Comparison of ENCODE assay signal across 10 mouse cellular contexts in genomic region chr16:84832736-84833135, GRCm38 (mm10). TPM values are rescaled to one million over a fixed set of nuclear protein-coding genes. Genes with fewer than 3 reads are reported as not detected.
DNase-seq lines count a peak whose midpoint lies in the region; ATAC-seq and TF ChIP-seq lines count a peak whose summit lies in the region.
"Had no signal": no experiment of that assay in that cellular context is flagged by ENCODE, and none has a peak within 500 bp of the region (broad histone marks: within the 10 kb centered on the region; RNA-seq: fewer than 3 reads in every experiment).

No protein-coding gene starts in this region.

- peaks cover 0 to 12% of the 10 kb centered on the region in 2 experiments; a peak in 3 of 4 replicates for H3K4me1 ChIP-seq in liver, embryonic 14.5 days (replicated peaks; ENCODE audit: control insufficient read depth in 2 of 2, insufficient read depth in 2 of 2, low read length in 1 of 2)

- no peaks in the 10 kb centered on the region for H3K27me3 ChIP-seq in liver, embryonic 14.5 days (ENCODE audit: control insufficient read depth, insufficient read depth, low read length)

- ATAC-seq in liver, embryonic 14.5 days (ENCODE audit: insufficient read depth) = no peak

- TF ChIP-seq EP300 in liver, embryonic 14.5 days (IDR thresholded peaks at IDR 0.05; ENCODE audit: low read depth) = no peak

- H3K9me3 ChIP-seq in liver, embryonic 14.5 days (ENCODE audit: control insufficient read depth, low read length) = no peaks in the 10 kb centered on the region
- H3K9me3 ChIP-seq: forebrain, embryonic 10.5 days had no signal

- no peak overlapping the region for H3K27ac ChIP-seq in liver, embryonic 14.5 days
- H3K27ac ChIP-seq: forebrain, embryonic 10.5 days; hindbrain, embryonic 14.5 days had no signal

- no peak overlapping the region for H3K4me3 ChIP-seq in liver, embryonic 14.5 days (ENCODE audit: insufficient read depth in 1 of 2, low read depth in 2 of 2, low read length in 2 of 2)

- H3K4me2 ChIP-seq in liver, embryonic 14.5 days (ENCODE audit: low read depth) = peak overlapping the region; percentile 71; the same call in 1 of the 2 replicates

- H3K9ac ChIP-seq in liver, embryonic 14.5 days (replicated peaks) = no peak overlapping the region
- H3K9ac ChIP-seq: hindbrain, embryonic 14.5 days; lung, embryonic 14.5 days had no signal

- WGBS in liver, embryonic 14.5 days (ENCODE audit: insufficient replicate concordance) = 80% methylated on average over 5 of the region's 5 CpGs

- peak; percentile 30 to 57 for DNase-seq in heart, adult 18-20 months
- no peak for DNase-seq in heart, adult 9 months (ENCODE audit: low spot score in 2 of 2)
- DNase-seq in layer of hippocampus, postnatal 14 days (ENCODE audit: low spot score in 2 of 2) = peak; percentile 46 to 84
- no peak for DNase-seq in layer of hippocampus, adult 11-12 months (ENCODE audit: low spot score)
- DNase-seq in cerebellum, adult 11-12 months = peak; percentile 86
- DNase-seq in liver, embryonic 14.5 days (ENCODE audit: low read depth in 3 of 3, low spot score in 3 of 3) = no peak
- no peak for DNase-seq in frontal cortex, postnatal 25 days (ENCODE audit: low spot score in 2 of 2)
- DNase-seq: lung, embryonic 14.5 days had no signal

- no peak for TF ChIP-seq CTCF in liver, embryonic 14.5 days (IDR thresholded peaks at IDR 0.05; ENCODE audit: low read depth)

- peaks cover 30% of the 10 kb centered on the region for H3K36me3 ChIP-seq in liver, embryonic 14.5 days (replicated peaks; ENCODE audit: control insufficient read depth, insufficient read depth, low read depth)

RNA-seq across cellular contexts. Expression of gene Gabpa, which starts 2.0 kb away (rescaled TPM):
- 10 to 100 TPM; 43.4 to 44.6 TPM for total RNA-seq in heart, adult 18-20 months (2021)
- total RNA-seq in layer of hippocampus, postnatal 14 days (2021) = 10 to 100 TPM; 23.7 to 25.6 TPM
- 7.1 and 11.2 TPM in 2 replicates for polyA plus RNA-seq in liver, embryonic 14.5 days (2012; rRNA removed)
- 15.5 and 18.2 TPM in 2 replicates for polyA plus RNA-seq in liver, embryonic 14.5 days (2014; fragmentation: Nextera tagmentation; extraction: Ambion mirVana)

RNA-seq across cellular contexts. Expression of gene Atp5j, which starts 2.7 kb away (rescaled TPM):
- 1,000 to 10,000 TPM; 1,761 to 1,766 TPM for total RNA-seq in heart, adult 18-20 months (2021)
- 100 to 1,000 TPM; 348 to 362 TPM for total RNA-seq in layer of hippocampus, postnatal 14 days (2021)
- 107 and 155 TPM in 2 replicates for polyA plus RNA-seq in liver, embryonic 14.5 days (2012; rRNA removed)
- polyA plus RNA-seq in liver, embryonic 14.5 days (2014; fragmentation: Nextera tagmentation; extraction: Ambion mirVana) = 586 and 628 TPM in 2 replicates

RNA-seq across cellular contexts. Expression of gene Jam2, which starts 58.8 kb away (rescaled TPM):
- 10 to 100 TPM; 85.1 to 92.0 TPM for total RNA-seq in heart, adult 18-20 months (2021)
- total RNA-seq in layer of hippocampus, postnatal 14 days (2021) = 10 to 100 TPM; 25.7 to 27.3 TPM
- polyA plus RNA-seq in liver, embryonic 14.5 days (2012; rRNA removed) = 0.62 and 0.87 TPM in 2 replicates
- 1.4 and 1.7 TPM in 2 replicates for polyA plus RNA-seq in liver, embryonic 14.5 days (2014; fragmentation: Nextera tagmentation; extraction: Ambion mirVana)

Comparison
In these comparisons a context has a peak if more than half of its experiments do, and no peak if none do; other contexts are left out.
1. DNase-seq: peak in heart, adult 18-20 months (2 of 2), layer of hippocampus, postnatal 14 days (2 of 2) and cerebellum, adult 11-12 months (single experiment); none in heart, adult 9 months (0 of 2), layer of hippocampus, adult 11-12 months (single experiment), liver, embryonic 14.5 days (0 of 3) and frontal cortex, postnatal 25 days (0 of 2).
2. RNA of gene Atp5j, which starts 2.7 kb away (total RNA-seq): 1,761 to 1,766 TPM in heart, adult 18-20 months; 348 to 362 TPM in layer of hippocampus, postnatal 14 days; every median in the first group is over 4 times any median in the second.